Mouse (Mus musculus): ENCODE results near the gene Eif3j1.
A peak's percentile ranks its signal among the peaks of the same experiment; 100 is the strongest.
"Not testable (repeated sequence)": the region's sequence is repeated elsewhere in the genome, so short reads cannot be mapped to it uniquely, and the experiment has no call there.

The Eif3j1 gene

GRCm38 (mm10) chr2:122027862-122028755 is at the start of gene Eif3j1:
Gene Eif3j1 (plus strand): TSS chr2:122028546.
- peak; percentile 81 to 84 for DNase-seq (ENCODE audit: low spot score in 2 of 2)

GRCm38 (mm10) chr2:121995738-121996137 is 32.6 kb upstream of the Eif3j1 start:
- no peak for DNase-seq (ENCODE audit: low spot score in 2 of 2)

- no peak for DNase-seq (ENCODE audit: low spot score in 2 of 2)
These were observed 19.5 kb upstream of the Eif3j1 start for GRCm38 (mm10) chr2:122008832-122009231.

GRCm38 (mm10) chr2:122011441-122011840 is 16.9 kb upstream of the Eif3j1 start:
- DNase-seq (ENCODE audit: low spot score in 2 of 2) = no peak

GRCm38 (mm10) chr2:122018705-122019104 is 9.6 kb upstream of the Eif3j1 start:
- no peak for DNase-seq (ENCODE audit: low spot score in 2 of 2)

GRCm38 (mm10) chr2:122022284-122022683 is 6.1 kb upstream of the Eif3j1 start:
- no peak for DNase-seq (ENCODE audit: low spot score in 2 of 2)

GRCm38 (mm10) chr2:122027091-122027490 is 1.3 kb upstream of the Eif3j1 start:
- DNase-seq (ENCODE audit: low spot score in 2 of 2) = not testable (repeated sequence)

GRCm38 (mm10) chr2:122028756-122029700 is 682 bp downstream of the Eif3j1 start:
- peak in 1 of 2 experiments; percentile 37 for DNase-seq (ENCODE audit: low spot score in 2 of 2)

GRCm38 (mm10) chr2:122031970-122032369 is 3.6 kb downstream of the Eif3j1 start:
- DNase-seq (ENCODE audit: low spot score in 2 of 2) = no peak

GRCm38 (mm10) chr2:122036064-122036463 is 7.7 kb downstream of the Eif3j1 start:
- DNase-seq (ENCODE audit: low spot score in 2 of 2) = no peak

GRCm38 (mm10) chr2:122043926-122044325 is 15.6 kb downstream of the Eif3j1 start:
- no peak for DNase-seq (ENCODE audit: low spot score in 2 of 2)

GRCm38 (mm10) chr2:122059365-122060115 is 31.2 kb downstream of the Eif3j1 start:
- DNase-seq (ENCODE audit: low spot score in 2 of 2) = no peak

- DNase-seq (ENCODE audit: low spot score in 2 of 2) = no peak
These were observed 37.0 kb downstream of the Eif3j1 start for GRCm38 (mm10) chr2:122065200-122065969.

GRCm38 (mm10) chr2:122066241-122066640 is 37.9 kb downstream of the Eif3j1 start:
- DNase-seq (ENCODE audit: low spot score in 2 of 2) = no peak

- DNase-seq (ENCODE audit: low spot score in 2 of 2) = no peak
These were observed 41.0 kb downstream of the Eif3j1 start for GRCm38 (mm10) chr2:122069144-122069912.

- DNase-seq (ENCODE audit: low spot score in 2 of 2) = peak; percentile 32 to 61
These were observed 41.6 kb downstream of the Eif3j1 start for GRCm38 (mm10) chr2:122069922-122070321.

- DNase-seq (ENCODE audit: low spot score in 2 of 2) = no peak
These were observed 53.5 kb downstream of the Eif3j1 start for GRCm38 (mm10) chr2:122081728-122082456.

GRCm38 (mm10) chr2:122086446-122086845 is 58.1 kb downstream of the Eif3j1 start:
- DNase-seq (ENCODE audit: low spot score in 2 of 2) = no peak

- DNase-seq (ENCODE audit: low spot score in 2 of 2) = no peak
These were observed 65.5 kb downstream of the Eif3j1 start for GRCm38 (mm10) chr2:122093844-122094243.

Data from spleen, postnatal 14 days (tissue).